Comparison of ENCODE assay signal across 18 mouse cellular contexts in the genomic region with DNA sequence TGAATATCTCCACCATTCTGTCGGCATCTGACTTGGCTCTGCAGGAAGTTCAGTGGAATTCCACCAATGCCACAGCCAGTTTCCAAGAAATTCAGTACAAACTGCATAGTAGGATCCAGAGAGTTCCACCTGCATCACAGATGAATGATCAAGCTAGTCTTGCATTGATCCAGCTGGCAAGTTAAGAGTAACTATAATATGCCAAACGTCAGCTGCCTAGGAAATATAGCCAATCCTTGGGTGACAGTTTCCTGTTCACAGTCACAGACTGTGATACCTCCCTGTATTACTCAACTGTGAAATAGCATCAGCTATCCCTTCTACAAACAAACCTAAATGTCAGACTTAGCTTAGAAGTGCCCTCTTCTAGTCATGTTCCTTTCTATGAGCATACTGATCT.
"Had no signal": no experiment of that assay in that cellular context is flagged by ENCODE, and none has a peak within 500 bp of the region (broad histone marks: within the 10 kb centered on the region; RNA-seq: fewer than 3 reads in every experiment).

No protein-coding gene starts in this region.

- H3K27ac ChIP-seq: midbrain, embryonic 10.5 days; midbrain, embryonic 12.5 days; neural tube, embryonic 13.5 days; neural tube, embryonic 15.5 days had no signal

- H3K4me3 ChIP-seq: midbrain, embryonic 10.5 days; midbrain, embryonic 12.5 days; myocyte; neural tube, embryonic 13.5 days; neural tube, embryonic 15.5 days had no signal

- H3K36me3 ChIP-seq: midbrain, embryonic 10.5 days; midbrain, embryonic 12.5 days; neural tube, embryonic 13.5 days; neural tube, embryonic 15.5 days had no signal

- H3K4me2 ChIP-seq: lung, embryonic 14.5 days; midbrain, embryonic 12.5 days; neural tube, embryonic 13.5 days; neural tube, embryonic 15.5 days had no signal

- H3K27me3 ChIP-seq: midbrain, embryonic 12.5 days; neural tube, embryonic 13.5 days; neural tube, embryonic 15.5 days had no signal

- ATAC-seq: midbrain, embryonic 16.5 days had no signal

- H3K9ac ChIP-seq: lung, embryonic 14.5 days; midbrain, embryonic 12.5 days; neural tube, embryonic 13.5 days; neural tube, embryonic 15.5 days had no signal

- H3K4me1 ChIP-seq: midbrain, embryonic 10.5 days; midbrain, embryonic 12.5 days; neural tube, embryonic 13.5 days; neural tube, embryonic 15.5 days had no signal

- H3K9me3 ChIP-seq: midbrain, embryonic 10.5 days; midbrain, embryonic 12.5 days; neural tube, embryonic 13.5 days; neural tube, embryonic 15.5 days had no signal

- DNase-seq: lung, embryonic 14.5 days; lung, postnatal 10 days; lung, postnatal 4 days; midbrain, embryonic 14.5 days; retina, postnatal 1 day; right cerebral cortex, adult 18-20 months; right cerebral cortex, postnatal 25 days; right cerebral cortex, postnatal 4 days; spleen, adult 18-20 months; thymus, adult 18-20 months; thymus, postnatal 14 days; thymus, postnatal 36 days had no signal
